Mouse (Mus musculus) adrenal gland, adult 2 months (tissue): ENCODE data around the gene Elf1. TPM values are rescaled to one million over a fixed set of nuclear protein-coding genes. Genes with fewer than 3 reads are reported as not detected.

ENCODE experiments used
- DNase-seq: peaks from one replicate; pipeline ENCODE4 v3.0.0; 2021
- polyA plus RNA-seq: library from polyadenylated mRNA; depleted of rRNA; stranded (reverse); fragments of >200 nt; gene quantifications from 2 replicates; pipeline ENCODE4 v1.2.3, GENCODE M21; 2012
- total RNA-seq, 2 experiments: library from RNA; stranded (reverse); gene quantifications; 2 replicates each; pipeline ENCODE4 v1.2.3; 2021

Elf1 gene
- total and polyA plus RNA-seq, 3 experiments = 6.5 to 26.6 (median 18.0) TPM

- DNase-seq = no peak
These were observed 8.2 kb downstream of the Elf1 start for GRCm38 (mm10) chr14:79489150-79489549.

DNA sequence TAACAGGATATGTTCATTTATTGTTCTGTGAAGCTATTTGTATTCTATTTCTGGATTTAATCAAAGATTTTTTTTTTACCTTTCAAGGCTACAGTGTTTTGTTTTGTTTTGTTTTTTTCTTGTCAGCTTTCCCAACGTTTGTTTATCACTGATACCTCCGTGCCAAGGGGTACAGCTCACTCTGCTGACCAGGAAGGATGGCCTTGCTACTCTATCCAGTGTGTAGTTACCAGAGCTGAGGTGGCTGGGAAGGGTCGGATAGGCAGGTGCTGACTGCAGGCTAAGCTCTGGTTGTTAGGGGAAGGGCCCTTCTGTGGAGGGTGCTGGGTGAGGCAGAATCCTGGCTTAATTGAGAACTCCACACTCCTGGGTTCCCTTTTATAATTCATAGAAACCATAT lies 9.3 kb downstream of the Elf1 start:
- no peak for DNase-seq

DNA sequence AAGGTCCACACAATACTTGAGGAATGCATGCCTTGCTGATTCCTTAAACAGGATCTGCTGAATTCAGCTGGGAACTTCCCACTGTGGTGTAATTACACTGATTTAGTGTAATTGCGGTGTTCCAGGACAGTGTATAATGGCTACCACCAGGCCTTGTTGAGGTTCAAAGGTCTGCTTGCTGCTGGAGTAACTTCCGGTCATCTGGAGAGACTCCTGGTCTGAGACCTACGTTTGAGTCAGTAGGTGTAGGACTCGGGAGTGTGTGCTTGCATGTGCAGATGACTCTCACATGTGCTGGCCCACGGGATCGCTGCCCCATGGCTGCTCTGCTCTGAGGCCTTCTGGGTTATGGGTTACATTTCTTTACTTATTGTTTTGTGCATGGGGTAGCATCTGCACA lies 13.4 kb downstream of the Elf1 start:
- no peak for DNase-seq

DNA sequence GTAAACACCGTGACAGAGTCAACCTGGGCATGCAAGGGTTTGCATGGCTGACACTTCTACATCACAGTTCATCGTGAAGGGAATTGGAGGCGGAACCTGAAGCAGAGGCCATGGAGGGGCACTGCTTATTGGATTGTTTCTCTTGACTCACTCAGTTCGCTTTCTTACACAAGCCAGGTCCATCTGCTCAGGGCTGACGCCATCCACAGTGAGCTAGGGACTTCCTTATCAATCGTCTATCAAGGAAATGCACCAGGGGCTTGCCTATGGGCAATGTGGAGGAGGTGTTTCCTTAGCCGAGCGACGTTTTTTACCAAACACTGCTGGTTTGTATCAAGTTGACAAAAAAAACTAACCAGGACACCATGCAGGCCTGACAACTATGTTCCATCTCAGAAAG lies 18.3 kb downstream of the Elf1 start:
- no peak for DNase-seq

GRCm38 (mm10) chr14:79500756-79501155 lies 19.8 kb downstream of the Elf1 start:
- no peak for DNase-seq

DNA sequence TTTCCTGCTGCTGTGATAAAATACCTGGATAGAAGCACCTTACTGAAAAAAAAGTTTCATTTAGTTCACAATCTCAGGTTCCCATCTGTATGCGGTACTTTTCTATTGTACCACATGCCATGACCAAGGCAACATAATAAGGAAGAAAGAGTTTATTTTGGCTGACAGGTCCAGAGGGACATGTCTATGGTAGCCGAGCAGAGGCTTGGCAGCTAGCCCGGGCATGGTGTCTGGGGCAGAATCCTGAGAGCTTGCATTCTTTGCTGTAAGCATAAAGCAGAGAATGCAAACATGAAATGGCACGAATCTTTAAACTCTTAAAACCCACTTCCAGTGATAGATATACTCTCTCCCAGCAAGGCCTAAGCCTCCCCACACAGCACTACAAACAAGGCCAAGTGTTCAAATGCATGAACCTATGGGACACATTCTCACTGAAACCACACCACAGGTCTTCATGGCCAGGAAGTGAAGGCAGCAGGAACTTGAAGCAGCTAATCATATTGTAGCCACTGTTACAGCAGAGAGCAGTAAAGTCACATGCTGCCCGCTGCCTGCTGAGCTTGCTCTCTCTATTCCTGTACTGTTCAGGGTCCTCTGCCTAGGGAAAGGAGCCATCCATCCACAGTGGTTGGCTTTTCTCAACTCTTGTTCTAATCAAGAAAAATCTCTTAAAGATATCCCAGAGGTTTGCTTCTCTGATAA lies 22.5 kb downstream of the Elf1 start:
- no peak for DNase-seq

DNA sequence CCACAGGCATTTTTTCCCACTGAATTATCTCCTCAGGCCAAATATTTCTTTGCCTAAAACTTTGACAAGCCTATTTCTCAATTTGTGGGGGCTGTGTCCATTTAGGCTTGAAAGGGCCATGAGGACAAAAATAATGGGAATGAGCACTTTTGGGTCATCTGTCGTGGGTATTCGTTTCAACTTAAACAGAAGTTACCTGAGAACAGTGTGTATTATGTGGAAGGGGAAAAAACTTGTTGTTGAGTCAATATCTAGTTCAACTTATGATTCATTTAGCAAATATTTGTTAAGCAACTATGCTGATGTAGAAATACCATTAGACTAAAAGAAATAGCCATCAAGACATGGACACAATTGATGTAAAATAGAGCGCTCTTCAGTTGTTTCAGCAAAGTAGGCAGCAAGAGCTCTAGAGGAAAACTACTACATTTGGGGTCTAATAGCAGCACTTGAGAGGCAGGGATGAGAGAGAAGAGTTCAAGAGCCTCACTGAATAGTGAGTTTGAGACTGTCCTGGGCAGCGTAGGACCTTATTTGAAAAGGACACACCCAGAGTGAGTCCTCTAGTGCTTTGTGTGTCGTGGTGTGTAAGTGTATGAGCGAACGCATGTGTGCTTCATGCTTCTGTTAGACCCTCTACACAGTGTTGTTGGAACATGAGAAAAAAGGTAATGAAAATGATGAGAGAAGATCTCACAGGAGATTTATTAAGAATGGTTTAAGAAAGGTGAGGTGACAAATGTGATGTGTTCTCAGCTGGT lies 23.4 kb downstream of the Elf1 start:
- DNase-seq = no peak

DNA sequence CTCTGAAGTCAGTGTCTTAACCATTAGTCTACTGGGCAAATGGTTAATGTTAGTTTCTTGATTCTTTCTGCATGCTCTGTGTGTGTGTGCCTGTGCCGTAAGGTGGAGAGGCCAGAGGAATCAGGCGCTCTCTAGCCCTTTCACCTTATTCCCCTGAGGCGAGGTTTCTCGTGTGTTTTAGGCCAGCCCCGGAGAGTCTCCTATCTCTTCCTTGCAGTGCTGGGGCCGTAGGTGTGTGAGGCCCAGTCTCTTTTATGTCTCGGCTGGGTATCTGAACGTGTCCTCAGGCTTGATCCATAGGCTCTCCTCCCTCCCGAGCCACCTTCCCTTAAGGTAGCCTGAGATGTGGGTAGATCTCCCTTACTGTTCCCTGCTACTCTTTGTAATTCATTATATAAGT lies 25.2 kb downstream of the Elf1 start:
- no peak for DNase-seq

DNA sequence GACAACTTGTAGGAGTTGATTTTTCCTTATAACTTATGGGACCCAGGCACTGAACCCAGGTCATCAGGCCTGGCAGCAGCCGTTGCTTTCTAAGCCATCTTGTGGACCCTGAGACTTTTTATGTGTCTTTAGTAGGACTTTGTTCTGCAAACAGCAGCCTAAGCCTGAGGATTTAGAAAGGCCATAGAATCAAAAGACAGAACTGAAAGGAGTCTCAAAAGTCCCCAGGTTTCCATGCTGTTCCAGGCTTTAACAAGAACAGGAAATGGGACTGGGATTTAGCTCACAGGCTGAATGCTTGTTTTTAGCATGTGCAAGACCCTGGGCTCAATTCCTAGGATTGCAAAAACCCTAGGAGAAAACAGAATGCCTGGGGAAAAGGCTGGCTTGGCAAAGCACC lies 26.9 kb downstream of the Elf1 start:
- no peak for DNase-seq

- no peak for DNase-seq
These were observed 27.8 kb downstream of the Elf1 start for GRCm38 (mm10) chr14:79508662-79509305.

DNA sequence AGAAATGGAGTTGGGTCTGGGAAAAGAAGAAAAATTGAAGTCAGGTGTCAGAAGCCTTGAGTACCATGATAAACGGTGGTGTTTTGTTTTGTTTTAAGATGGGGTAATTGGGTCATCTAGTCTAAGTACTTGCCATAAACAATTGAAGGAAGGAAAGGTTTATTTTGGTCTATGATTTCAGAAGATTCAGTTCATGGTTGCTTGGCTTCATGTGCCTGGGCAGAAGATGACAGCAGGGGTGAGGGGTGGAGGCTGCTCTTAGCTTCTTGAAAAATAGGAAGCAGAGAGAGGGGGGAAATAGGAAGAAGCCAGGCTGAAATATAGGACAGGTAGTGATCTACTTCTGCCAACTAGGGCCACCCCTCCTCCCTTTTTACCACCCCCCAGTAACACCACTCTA lies 30.5 kb downstream of the Elf1 start:
- DNase-seq = no peak

GRCm38 (mm10) chr14:79513951-79514350 lies 33.0 kb downstream of the Elf1 start:
- DNase-seq = no peak

GRCm38 (mm10) chr14:79515100-79515499 lies 34.1 kb downstream of the Elf1 start:
- DNase-seq = no peak

DNA sequence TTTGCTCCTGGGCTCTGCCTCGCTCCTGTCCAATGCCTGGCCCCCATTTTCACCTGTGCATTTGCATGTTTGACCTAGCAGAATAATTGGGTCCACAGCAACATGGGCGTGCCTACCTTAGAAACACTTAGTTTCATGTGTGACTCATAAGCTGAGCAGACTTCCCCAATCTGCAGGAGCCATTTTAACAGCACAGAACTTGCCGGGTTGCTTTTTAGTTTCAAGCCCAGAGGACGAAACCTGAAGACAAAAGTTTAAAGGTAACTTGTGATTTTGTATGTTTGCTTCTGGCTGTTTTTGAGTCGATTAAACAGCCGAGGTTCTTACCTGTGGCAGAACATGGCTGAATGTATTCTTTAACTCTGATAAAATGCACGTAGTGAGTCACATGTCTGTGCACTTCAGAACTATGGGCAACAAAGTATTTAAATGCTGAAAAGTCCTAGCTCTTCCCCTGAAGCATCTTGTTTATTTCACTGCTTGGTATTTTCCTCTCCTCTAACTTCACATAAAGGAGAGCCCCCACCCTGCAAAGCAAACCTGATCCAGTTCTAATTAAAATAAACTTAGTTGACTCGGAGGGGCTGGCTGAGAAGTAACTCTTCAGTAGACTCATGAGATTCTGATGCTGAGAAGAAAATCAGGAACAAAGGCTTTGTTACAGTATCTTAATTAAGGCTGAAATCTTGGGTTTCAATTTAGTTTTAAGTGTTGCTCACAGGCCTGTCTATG lies 34.7 kb downstream of the Elf1 start:
- DNase-seq = no peak

DNA sequence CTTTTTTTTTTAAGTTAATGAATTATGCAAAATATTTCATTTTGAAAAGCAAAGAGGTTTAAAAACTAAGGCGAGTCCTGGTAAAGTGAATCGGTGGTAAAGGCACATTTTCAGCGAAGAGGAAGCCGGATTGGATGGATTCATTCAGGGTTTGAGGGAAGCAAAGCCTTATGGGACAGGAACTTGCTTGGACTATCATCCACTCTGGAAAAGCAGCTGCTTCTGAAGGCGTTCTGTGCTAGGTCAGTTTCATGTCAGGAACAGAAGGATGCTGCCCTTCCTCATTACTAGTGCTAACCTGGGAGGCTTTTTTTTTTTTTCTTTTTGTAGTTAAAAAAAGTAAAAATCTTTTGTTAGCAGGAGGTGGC lies 35.2 kb downstream of the Elf1 start:
- no peak for DNase-seq

GRCm38 (mm10) chr14:79516751-79517150 lies 35.8 kb downstream of the Elf1 start:
- DNase-seq = no peak

DNA sequence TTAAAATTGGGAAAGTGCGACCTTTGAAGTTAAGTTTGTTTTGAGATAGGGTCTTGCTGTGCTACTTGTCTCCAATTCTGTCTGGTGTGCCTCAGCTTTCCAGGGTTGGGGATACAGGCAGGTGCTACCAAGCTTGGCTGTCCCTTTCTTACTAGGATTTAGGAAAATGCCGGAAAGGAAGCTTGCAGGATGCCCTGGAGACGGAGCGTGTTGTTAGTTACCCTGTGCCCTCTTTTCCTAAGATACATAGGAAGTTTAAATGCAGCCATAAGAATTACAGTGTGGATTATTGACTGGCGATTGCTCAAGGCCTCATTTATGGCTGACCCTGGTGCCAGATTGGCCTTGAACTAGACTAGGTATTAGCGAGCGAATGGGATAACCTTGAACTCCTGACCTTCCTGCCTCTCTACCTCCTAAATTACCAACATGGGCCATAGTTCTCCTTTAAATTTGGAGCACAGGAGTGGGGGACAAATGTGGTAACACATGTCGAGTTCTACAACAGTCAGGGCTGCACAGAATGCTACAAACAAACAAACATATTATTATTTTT lies 36.3 kb downstream of the Elf1 start:
- DNase-seq = no peak

DNA sequence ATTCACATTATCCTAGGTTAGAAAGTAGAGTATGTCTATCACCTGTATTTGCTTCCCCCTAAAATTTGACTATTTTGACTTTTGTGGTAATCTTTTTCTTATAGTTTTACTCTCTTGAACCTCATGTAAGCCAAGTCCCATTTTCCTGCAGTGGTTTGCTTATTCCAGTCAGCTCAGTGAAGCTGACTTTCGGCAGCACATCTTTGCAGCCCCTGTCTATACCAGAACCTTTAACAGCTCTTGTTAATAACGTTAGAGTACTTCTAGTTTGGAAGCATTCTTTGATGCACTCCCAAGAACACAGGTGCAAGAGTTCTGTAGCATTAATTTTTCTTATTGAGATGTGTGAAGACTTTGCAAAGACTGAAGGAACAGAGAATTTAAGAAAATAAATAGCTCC lies 37.1 kb downstream of the Elf1 start:
- no peak for DNase-seq

- peak; percentile 62 for DNase-seq
These were observed 38.0 kb downstream of the Elf1 start for GRCm38 (mm10) chr14:79518761-79519662.

DNA sequence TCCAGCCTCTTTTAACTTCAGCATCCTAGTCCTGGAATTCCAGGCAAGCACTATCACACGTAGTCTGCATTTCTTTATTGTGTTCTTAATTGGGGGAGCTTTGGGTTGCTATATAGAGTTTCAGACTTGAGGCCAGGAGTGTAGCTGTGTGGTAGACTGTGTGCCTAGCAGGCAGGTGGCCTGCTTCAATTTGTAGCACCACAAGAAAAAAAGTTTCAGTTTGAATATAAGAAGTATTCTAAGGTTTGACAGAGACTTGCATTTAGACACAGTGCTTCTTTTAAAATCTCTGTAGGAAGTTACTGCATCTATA lies 38.6 kb downstream of the Elf1 start:
- DNase-seq = no peak

GRCm38 (mm10) chr14:79520612-79521011 lies 39.6 kb downstream of the Elf1 start:
- no peak for DNase-seq
